Mouse (Mus musculus): ENCODE measurements at regions not wholly inside any gene's neighbourhood (a gene's known extent, or its start where the extent isn't known, plus 50 kb on each side); places are given as distances from the start of the nearest gene placed in this dataset.
A peak's percentile ranks its signal among the peaks of the same experiment; 100 is the strongest.

DNA sequence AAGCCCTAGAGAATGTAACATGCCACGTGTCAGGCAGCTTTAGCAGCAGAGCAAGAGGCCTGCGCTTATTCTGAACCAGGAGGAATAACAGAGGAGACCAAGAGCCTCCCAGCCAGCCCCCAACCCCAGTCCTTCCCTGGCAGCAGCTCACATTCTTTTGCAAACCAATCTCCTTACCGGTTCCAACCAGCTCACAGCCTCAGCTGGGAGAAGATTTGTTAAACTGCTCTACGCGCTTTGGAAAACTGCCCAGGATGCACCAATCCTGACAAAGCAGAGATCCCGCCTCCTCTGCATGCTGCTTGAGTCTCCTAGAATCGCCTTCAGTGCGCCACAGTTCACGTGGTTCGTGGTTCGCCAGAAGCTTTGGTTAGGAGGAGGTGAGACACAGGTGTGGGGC, 51.8 kb downstream of the Gm9376 start:
- Histone ChIP-seq H3K9ac (no peak overlapping the region), H3K4me2 (no peak overlapping the region), H3K9me3 (no peaks in the 10 kb centered on the region), H3K27ac (no peak overlapping the region), H3K36me3 (no peaks in the 10 kb centered on the region), H3K4me1 (peaks cover 8% of the 10 kb centered on the region; the same call in 1 of the 2 replicates), H3K4me3 (no peak overlapping the region), H3K27me3 (peaks cover 44% of the 10 kb centered on the region)
- ATAC-seq (ENCODE audit: insufficient number of reproducible peaks, insufficient read depth, low FRiP score, low TSS enrichment, low read depth) = 0 out of 2 replicates have a peak, but pooled peaks have one; percentile 48
- 46% methylated on average over 11 of the region's 11 CpGs for WGBS

DNA sequence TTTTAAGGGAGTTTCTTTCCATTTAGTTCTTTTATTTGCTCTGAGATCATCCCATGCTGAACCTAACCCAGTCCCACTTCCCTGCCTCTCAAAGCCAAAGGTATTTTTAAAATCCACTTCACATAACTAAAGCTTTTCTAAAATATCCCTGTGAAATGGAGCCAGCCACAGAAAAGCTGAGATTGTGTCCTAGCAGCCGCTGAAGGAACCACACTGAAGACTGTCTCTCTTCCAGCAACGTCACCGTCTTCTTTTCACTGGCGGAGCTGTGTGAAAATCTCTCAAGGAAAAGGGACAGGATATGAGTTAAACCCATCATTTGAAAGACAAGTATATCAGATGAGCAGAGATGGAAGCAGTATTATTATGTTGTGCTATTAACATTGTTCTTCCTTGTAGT, 53.3 kb downstream of the Gm9376 start:
- Histone ChIP-seq H3K4me2 (no peak overlapping the region), H3K9ac (no peak overlapping the region), H3K36me3 (no peaks in the 10 kb centered on the region), H3K27ac (no peak overlapping the region), H3K27me3 (peaks cover 58% of the 10 kb centered on the region), H3K9me3 (no peaks in the 10 kb centered on the region), H3K4me3 (no peak overlapping the region), H3K4me1 (peaks cover 8% of the 10 kb centered on the region; the same call in 1 of the 2 replicates)
- ATAC-seq (ENCODE audit: insufficient number of reproducible peaks, insufficient read depth, low FRiP score, low TSS enrichment, low read depth) = no peak
- WGBS = 79% methylated on average over 4 of the region's 4 CpGs

GRCm38 (mm10) chr14:118321083-118321482, 54.3 kb downstream of the Gm9376 start:
- Histone ChIP-seq H3K4me2 (no peak overlapping the region), H3K36me3 (no peaks in the 10 kb centered on the region), H3K4me3 (no peak overlapping the region), H3K27ac (no peak overlapping the region), H3K9me3 (no peaks in the 10 kb centered on the region), H3K9ac (no peak overlapping the region), H3K4me1 (peaks cover 8% of the 10 kb centered on the region; the same call in 1 of the 2 replicates), H3K27me3 (peaks cover 61% of the 10 kb centered on the region)
- WGBS = 80% methylated on average over 3 of the region's 3 CpGs
- no peak for ATAC-seq (ENCODE audit: insufficient number of reproducible peaks, insufficient read depth, low FRiP score, low TSS enrichment, low read depth)

- H3K27me3 ChIP-seq = peaks cover 64% of the 10 kb centered on the region
- no peaks in the 10 kb centered on the region for H3K9me3 ChIP-seq
- ATAC-seq (ENCODE audit: insufficient number of reproducible peaks, insufficient read depth, low FRiP score, low TSS enrichment, low read depth) = no peak
- H3K4me2 ChIP-seq = peak overlapping the region; percentile 61
- no peaks in the 10 kb centered on the region for H3K36me3 ChIP-seq
- H3K4me3 ChIP-seq = peak overlapping the region; percentile 33
- H3K4me1 ChIP-seq = peaks cover 8% of the 10 kb centered on the region; the same call in 1 of the 2 replicates
- WGBS = 13% methylated on average over 26 of the region's 26 CpGs
- peak overlapping the region; percentile 28; the same call in 1 of the 2 replicates for H3K9ac ChIP-seq
- H3K27ac ChIP-seq = no peak overlapping the region
Measured at GRCm38 (mm10) chr14:118322003-118322821, 55.5 kb downstream of the Gm9376 start.

GRCm38 (mm10) chr14:118322865-118323264, 56.1 kb downstream of the Gm9376 start:
- Histone ChIP-seq H3K4me1 (peaks cover 8% of the 10 kb centered on the region; the same call in 1 of the 2 replicates), H3K27me3 (peaks cover 64% of the 10 kb centered on the region), H3K4me2 (peak overlapping the region; percentile 61), H3K9ac (peak overlapping the region; percentile 28; the same call in 1 of the 2 replicates), H3K4me3 (peak overlapping the region; percentile 33), H3K27ac (no peak overlapping the region), H3K36me3 (no peaks in the 10 kb centered on the region), H3K9me3 (no peaks in the 10 kb centered on the region)
- no peak for ATAC-seq (ENCODE audit: insufficient number of reproducible peaks, insufficient read depth, low FRiP score, low TSS enrichment, low read depth)
- WGBS = 9% methylated on average over 11 of the region's 11 CpGs

- H3K27me3 ChIP-seq = no peaks in the 10 kb centered on the region
- 75% methylated on average over 3 of the region's 3 CpGs for WGBS
- no peaks in the 10 kb centered on the region for H3K4me1 ChIP-seq
- H3K36me3 ChIP-seq = no peaks in the 10 kb centered on the region
- H3K9ac ChIP-seq = no peak overlapping the region
- no peaks in the 10 kb centered on the region for H3K9me3 ChIP-seq
- no peak overlapping the region for H3K27ac ChIP-seq
- ATAC-seq (ENCODE audit: insufficient number of reproducible peaks, insufficient read depth, low FRiP score, low TSS enrichment, low read depth) = no peak
- no peak overlapping the region for H3K4me2 ChIP-seq
- H3K4me3 ChIP-seq = no peak overlapping the region
Measured at GRCm38 (mm10) chr14:118338071-118338470, 71.3 kb downstream of the Gm9376 start.

DNA sequence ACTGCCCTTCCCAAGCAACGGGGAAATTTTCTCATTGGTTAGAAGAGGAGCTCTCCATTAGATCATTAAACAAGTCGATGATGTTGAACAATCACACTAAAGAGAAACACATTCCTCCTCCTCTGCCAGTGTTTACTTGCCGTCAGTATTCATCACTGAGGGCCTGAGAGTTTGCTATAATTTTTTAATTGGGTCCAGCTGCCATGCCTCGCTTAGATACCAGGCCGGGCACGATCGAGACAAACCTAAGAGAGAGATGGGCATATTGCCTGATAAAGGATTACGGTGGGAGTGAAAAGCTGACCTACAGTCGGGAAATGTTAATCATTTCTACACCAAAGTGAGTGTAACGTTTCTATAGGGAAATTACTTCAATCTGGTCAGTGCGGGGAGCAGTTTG, 96.2 kb downstream of the Gm9376 start:
- H3K4me3 ChIP-seq = peak overlapping the region; percentile 27
- H3K4me2 ChIP-seq = peak overlapping the region; percentile 54
- WGBS = 24% methylated on average over 11 of the region's 11 CpGs
- H3K9ac ChIP-seq = no peak overlapping the region
- ATAC-seq (ENCODE audit: insufficient number of reproducible peaks, insufficient read depth, low FRiP score, low TSS enrichment, low read depth) = no peak
- H3K27ac ChIP-seq = no peak overlapping the region
- H3K36me3 ChIP-seq = no peaks in the 10 kb centered on the region
- H3K27me3 ChIP-seq = peaks cover 42% of the 10 kb centered on the region
- H3K9me3 ChIP-seq = no peaks in the 10 kb centered on the region
- H3K4me1 ChIP-seq = peaks cover 37% of the 10 kb centered on the region

- Histone ChIP-seq H3K4me2 (peak overlapping the region; percentile 54), H3K4me3 (peak overlapping the region; percentile 27), H3K9me3 (no peaks in the 10 kb centered on the region), H3K9ac (0 out of 2 replicates have a peak overlapping the region, but pooled peaks have one; percentile 40), H3K27me3 (peaks cover 42% of the 10 kb centered on the region), H3K27ac (no peak overlapping the region), H3K36me3 (no peaks in the 10 kb centered on the region), H3K4me1 (peaks cover 37% of the 10 kb centered on the region)
- no peak for ATAC-seq (ENCODE audit: insufficient number of reproducible peaks, insufficient read depth, low FRiP score, low TSS enrichment, low read depth)
- 35% methylated on average over 21 of the region's 21 CpGs for WGBS
Measured at GRCm38 (mm10) chr14:118363391-118363821, 96.6 kb downstream of the Gm9376 start.

DNA sequence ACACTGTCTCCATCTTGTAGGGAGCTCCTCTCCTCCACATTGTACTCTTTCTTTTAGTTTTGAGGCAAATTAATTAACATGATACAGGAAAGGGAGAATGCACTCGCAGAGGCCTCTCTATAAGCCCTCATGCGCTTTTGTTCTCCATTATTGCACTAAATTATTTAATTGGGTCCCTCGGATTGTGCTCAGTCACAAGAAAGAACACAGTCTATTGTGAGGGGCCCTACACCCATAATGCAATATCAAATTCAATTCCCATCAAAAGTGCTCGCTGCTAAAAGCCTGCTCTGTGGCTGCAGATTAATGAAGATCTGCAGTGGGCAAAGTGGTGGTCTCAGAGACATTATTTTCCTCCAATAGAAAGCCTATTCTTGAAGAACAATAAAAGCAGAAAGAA, 99.8 kb downstream of the Gm9376 start:
- no peak overlapping the region for H3K27ac ChIP-seq
- H3K27me3 ChIP-seq = peaks cover 63% of the 10 kb centered on the region
- H3K9me3 ChIP-seq = no peaks in the 10 kb centered on the region
- peaks cover 33% of the 10 kb centered on the region for H3K4me1 ChIP-seq
- H3K36me3 ChIP-seq = no peaks in the 10 kb centered on the region
- no peak overlapping the region for H3K9ac ChIP-seq
- 71% methylated on average over 4 of the region's 4 CpGs for WGBS
- ATAC-seq (ENCODE audit: insufficient number of reproducible peaks, insufficient read depth, low FRiP score, low TSS enrichment, low read depth) = no peak
- no peak overlapping the region for H3K4me2 ChIP-seq
- no peak overlapping the region for H3K4me3 ChIP-seq

DNA sequence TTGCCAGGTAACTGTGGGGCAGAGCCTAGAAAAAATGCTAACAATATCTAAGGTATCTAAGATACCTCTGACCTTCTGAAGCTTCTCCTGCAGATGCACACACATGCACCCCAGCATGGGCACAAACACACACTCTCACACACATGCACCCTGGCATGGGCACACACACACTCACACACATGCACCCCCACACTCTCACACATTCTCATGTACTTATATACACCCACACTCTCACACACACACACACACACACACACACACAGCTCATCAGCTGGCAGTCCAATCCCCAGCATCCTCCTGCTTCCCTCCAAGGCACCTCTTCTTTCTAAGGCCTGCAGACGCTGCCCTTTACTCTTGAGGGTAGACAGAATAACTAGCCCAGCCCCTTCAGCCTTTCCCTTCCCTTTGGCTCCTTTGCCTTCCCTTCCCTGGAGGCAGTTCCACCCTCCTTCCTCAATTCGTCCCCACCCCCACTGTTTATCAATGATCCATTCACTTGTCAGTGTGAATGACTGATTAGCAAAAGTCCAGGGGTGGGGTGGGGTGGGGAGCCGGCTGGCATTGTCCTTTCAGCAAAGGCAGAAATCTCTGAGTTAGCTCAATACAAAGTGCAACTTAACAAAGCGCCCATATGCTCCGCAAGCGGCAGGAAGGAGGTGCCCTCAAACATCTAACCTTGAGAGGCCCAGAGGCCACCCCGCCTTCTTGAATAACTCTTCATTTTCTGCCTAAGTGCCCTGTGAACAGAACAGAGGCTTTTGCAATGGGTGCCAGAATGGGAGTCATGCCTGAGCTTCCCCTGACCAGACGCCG, 102.1 kb downstream of the Gm9376 start:
- peaks cover 63% of the 10 kb centered on the region for H3K27me3 ChIP-seq
- H3K27ac ChIP-seq = no peak overlapping the region
- no peaks in the 10 kb centered on the region for H3K9me3 ChIP-seq
- H3K4me3 ChIP-seq = no peak overlapping the region
- H3K36me3 ChIP-seq = no peaks in the 10 kb centered on the region
- 18% methylated on average over 9 of the region's 9 CpGs for WGBS
- H3K4me2 ChIP-seq = no peak overlapping the region
- peaks cover 10% of the 10 kb centered on the region; the same call in 1 of the 2 replicates for H3K4me1 ChIP-seq
- no peak for ATAC-seq (ENCODE audit: insufficient number of reproducible peaks, insufficient read depth, low FRiP score, low TSS enrichment, low read depth)
- H3K9ac ChIP-seq = no peak overlapping the region

DNA sequence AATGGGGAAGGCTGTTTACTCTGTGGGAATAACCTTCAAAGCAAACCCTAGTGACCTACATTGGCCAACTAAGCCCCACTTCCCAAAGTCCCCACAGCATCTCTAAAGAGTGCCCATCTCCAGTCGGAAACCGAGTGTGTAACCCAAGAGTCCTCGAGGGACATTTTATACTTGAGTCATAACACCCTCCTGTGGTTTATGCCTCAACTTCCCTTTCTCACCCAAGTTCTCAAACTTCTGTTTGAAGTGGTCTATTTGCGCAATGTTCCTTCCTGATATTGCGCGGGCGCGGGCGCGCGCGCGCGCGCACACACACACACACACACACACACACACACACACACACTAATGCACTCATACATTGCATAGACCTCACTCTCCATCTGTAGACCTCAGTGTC, 104.6 kb downstream of the Gm9376 start:
- H3K4me2 ChIP-seq = no peak overlapping the region
- H3K27ac ChIP-seq = no peak overlapping the region
- H3K36me3 ChIP-seq = no peaks in the 10 kb centered on the region
- H3K4me3 ChIP-seq = no peak overlapping the region
- no peaks in the 10 kb centered on the region for H3K9me3 ChIP-seq
- 93% methylated on average over 15 of the region's 15 CpGs for WGBS
- peaks cover 43% of the 10 kb centered on the region for H3K27me3 ChIP-seq
- no peak for ATAC-seq (ENCODE audit: insufficient number of reproducible peaks, insufficient read depth, low FRiP score, low TSS enrichment, low read depth)
- H3K9ac ChIP-seq = no peak overlapping the region
- H3K4me1 ChIP-seq = peaks cover 9% of the 10 kb centered on the region; the same call in 1 of the 2 replicates

Data from embryonic facial prominence, embryonic 13.5 days (tissue).